Mouse (Mus musculus) forebrain, embryonic 14.5 days (tissue): ENCODE results near the gene Sh3rf1. TPM values are rescaled to one million over a fixed set of nuclear protein-coding genes. Genes with fewer than 3 reads are reported as not detected.

Source experiments
- ATAC-seq: fragments of 200-750 bp; cut with Nextera tagmentation; 2 replicates; pipeline ENCODE4 v1.8.0; 2017; ENCODE audit warnings: mild to moderate bottlenecking, moderate library complexity
- DNase-seq: peaks from one replicate; pipeline ENCODE4 v3.0.0-alpha.2; 2015; ENCODE audit warnings: low spot score
- H3K27ac ChIP-seq: fragments of 300-500 bp; sonication (generic); 2 replicates; pipeline ENCODE4 v1.5.1; 2014; ENCODE audit warnings: low read depth, mild to moderate bottlenecking, control low read depth, low read length, moderate library complexity
- H3K27me3 ChIP-seq: fragments of 300-500 bp; sonication (generic); replicated peaks from 2 replicates; pipeline ENCODE4 v1.6.1; 2014; ENCODE audit warnings: low read length, control low read depth, mixed read lengths; ENCODE audit not compliant: control insufficient read depth, insufficient read depth
- H3K36me3 ChIP-seq: fragments of 300-500 bp; sonication (generic); 2 replicates; pipeline ENCODE4 v1.6.1; 2014; ENCODE audit warnings: low read length, control low read depth; ENCODE audit not compliant: control insufficient read depth, insufficient read depth
- H3K4me1 ChIP-seq: fragments of 300-500 bp; sonication (generic); 2 replicates; pipeline ENCODE4 v1.6.1; 2014; ENCODE audit warnings: antibody characterized with exemption, low read length, control low read depth; ENCODE audit not compliant: control insufficient read depth, insufficient read depth
- H3K4me2 ChIP-seq: fragments of 300-500 bp; sonication (generic); 2 replicates; pipeline ENCODE4 v1.6.1; 2014; ENCODE audit warnings: mild to moderate bottlenecking, control low read depth, low read length
- H3K4me3 ChIP-seq: fragments of 300-500 bp; sonication (generic); 2 replicates; pipeline ENCODE4 v1.5.1; 2014; ENCODE audit warnings: low read depth, low read length, control low read depth
- H3K9ac ChIP-seq: fragments of 300-500 bp; sonication (generic); 2 replicates; pipeline ENCODE4 v1.6.1; 2014; ENCODE audit warnings: mild to moderate bottlenecking, low read length, control low read depth, moderate library complexity
- H3K9me3 ChIP-seq: fragments of 300-500 bp; sonication (generic); replicated peaks from 2 replicates; pipeline ENCODE4 v1.6.1; 2016; ENCODE audit warnings: low read length, control low read depth, mixed read lengths; ENCODE audit not compliant: control insufficient read depth
- WGBS: fragments of 180-500 bp; shearing (Covaris S2); extraction: QIAGEN DNeasy Blood & Tissue Kit; methylation state at CpG from one replicate; pipeline ENCODE4 v1.1.7; 2014; 5-methylcytosine and 5-hydroxymethylcytosine counted together
- polyA plus RNA-seq: library from polyadenylated mRNA; unstranded; fragments of >200 nt; fragmentation: Nextera tagmentation; extraction: Ambion mirVana; gene quantifications from 2 replicates; pipeline ENCODE4 v1.2.1, GENCODE M21; 2014

The Sh3rf1 gene
- polyA plus RNA-seq, 1 experiment from 2014 or later, result 27.1 TPM

DNA sequence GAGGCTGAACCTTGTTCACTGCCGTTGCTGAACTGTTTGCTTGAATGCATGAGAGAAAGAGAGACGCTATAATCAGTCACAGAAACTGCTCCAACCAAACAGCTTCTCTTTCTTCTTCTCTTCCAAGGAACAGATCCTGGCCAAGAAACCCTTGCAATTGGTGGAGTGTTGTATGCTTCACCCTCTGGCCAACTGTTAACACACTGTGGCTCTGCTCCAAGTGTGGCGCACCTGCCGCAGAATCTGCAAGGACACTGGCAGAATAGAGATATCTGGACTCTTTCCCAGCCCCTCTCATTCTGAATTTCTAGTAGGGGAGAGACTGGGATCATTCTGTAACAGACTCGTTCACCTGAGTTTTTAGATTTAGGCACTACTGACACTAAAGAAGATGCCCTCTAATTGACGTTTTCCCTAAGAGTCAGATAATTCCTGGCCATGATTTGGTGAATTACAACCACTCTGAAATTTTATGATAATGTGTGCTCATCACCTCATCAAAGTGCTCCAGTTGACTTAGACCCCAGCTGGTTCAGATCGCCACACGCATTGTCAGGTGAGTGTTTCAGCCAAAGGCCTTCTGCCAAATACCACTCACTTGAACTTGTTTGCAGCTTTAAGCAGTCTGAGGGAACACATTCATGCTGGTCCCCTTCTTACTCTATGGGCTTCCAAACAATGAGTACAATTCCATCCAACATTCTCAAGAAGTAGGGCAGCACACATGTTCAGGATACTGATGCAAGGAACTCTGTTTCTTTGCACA is 204.4 kb downstream of the Sh3rf1 start:
- Histone ChIP-seq H3K4me2 (no peak overlapping the region), H3K9ac (no peak overlapping the region), H3K36me3 (no peaks in the 10 kb centered on the region), H3K4me3 (no peak overlapping the region), H3K4me1 (no peaks in the 10 kb centered on the region; the same call in 1 of the 2 replicates), H3K9me3 (no peaks in the 10 kb centered on the region), H3K27me3 (no peaks in the 10 kb centered on the region), H3K27ac (no peak overlapping the region)
- ATAC-seq, result peak; percentile 48; the same call in 1 of the 2 replicates
- DNase-seq, result peak; percentile 50
- WGBS, result 59% methylated on average over 8 of the region's 8 CpGs

DNA sequence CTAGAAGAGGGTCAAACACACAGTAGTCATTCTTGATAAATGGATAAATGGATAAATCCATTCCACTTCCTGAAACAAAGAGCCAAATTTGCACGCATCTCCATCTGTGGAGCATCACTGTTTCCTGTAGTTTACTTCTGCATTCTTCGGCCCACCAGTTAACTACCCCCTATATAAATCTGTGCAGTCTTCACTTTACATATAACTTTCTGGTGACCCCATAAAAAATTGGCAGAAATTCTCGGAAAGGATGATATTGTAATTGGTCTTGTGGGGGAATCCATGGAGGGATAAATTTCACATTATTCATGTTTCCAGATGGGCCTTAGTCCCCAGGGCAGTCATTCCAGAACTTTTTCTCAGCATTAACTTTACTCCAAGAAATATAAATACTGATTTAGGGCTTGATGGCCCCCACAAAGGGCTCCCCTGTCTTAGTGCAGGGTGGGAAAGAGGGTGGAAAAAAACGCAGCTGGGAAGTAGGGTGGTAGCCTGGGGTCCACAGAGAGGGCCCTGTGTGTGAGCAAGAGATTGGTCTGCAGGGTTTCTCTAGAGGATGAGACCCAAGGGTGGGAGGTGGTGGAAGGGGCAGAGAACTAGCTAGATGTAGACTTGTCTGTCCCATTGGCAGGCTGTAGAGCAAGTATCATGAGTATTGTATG is 205.3 kb downstream of the Sh3rf1 start:
- Histone ChIP-seq H3K9me3 (no peaks in the 10 kb centered on the region), H3K9ac (no peak overlapping the region), H3K4me3 (no peak overlapping the region), H3K27me3 (no peaks in the 10 kb centered on the region), H3K4me2 (no peak overlapping the region), H3K4me1 (no peaks in the 10 kb centered on the region; the same call in 1 of the 2 replicates), H3K36me3 (no peaks in the 10 kb centered on the region), H3K27ac (no peak overlapping the region)
- ATAC-seq (no peak), DNase-seq (no peak)
- 91% methylated on average over 4 of the region's 4 CpGs for WGBS

- Histone ChIP-seq H3K4me1 (0 out of 2 replicates have a peak, but pooled peaks cover 5% of the 10 kb centered on the region), H3K27ac (no peak overlapping the region), H3K4me3 (no peak overlapping the region), H3K36me3 (no peaks in the 10 kb centered on the region), H3K9ac (no peak overlapping the region), H3K4me2 (no peak overlapping the region), H3K9me3 (no peaks in the 10 kb centered on the region), H3K27me3 (no peaks in the 10 kb centered on the region)
- ATAC-seq (no peak), DNase-seq (no peak)
- WGBS, result 92% methylated on average over 5 of the region's 5 CpGs
These were observed 211.8 kb downstream of the Sh3rf1 start for GRCm38 (mm10) chr8:61435481-61435880.

- Histone ChIP-seq H3K4me3 (no peak overlapping the region), H3K4me2 (no peak overlapping the region), H3K36me3 (no peaks in the 10 kb centered on the region), H3K27ac (no peak overlapping the region), H3K4me1 (0 out of 2 replicates have a peak, but pooled peaks cover 5% of the 10 kb centered on the region), H3K9ac (no peak overlapping the region), H3K27me3 (no peaks in the 10 kb centered on the region), H3K9me3 (no peaks in the 10 kb centered on the region)
- DNase-seq, result no peak
- 72% methylated on average over 3 of the region's 3 CpGs for WGBS
- no peak for ATAC-seq
These were observed 212.5 kb downstream of the Sh3rf1 start for GRCm38 (mm10) chr8:61436147-61436546.

GRCm38 (mm10) chr8:61436586-61437304 is 213.1 kb downstream of the Sh3rf1 start:
- no peak overlapping the region for H3K4me2 ChIP-seq
- no peak for DNase-seq
- no peak overlapping the region for H3K27ac ChIP-seq
- H3K4me3 ChIP-seq, result no peak overlapping the region
- H3K4me1 ChIP-seq, result 0 out of 2 replicates have a peak, but pooled peaks cover 5% of the 10 kb centered on the region
- ATAC-seq, result no peak
- no peaks in the 10 kb centered on the region for H3K27me3 ChIP-seq
- H3K9ac ChIP-seq, result no peak overlapping the region
- no peaks in the 10 kb centered on the region for H3K36me3 ChIP-seq
- H3K9me3 ChIP-seq, result no peaks in the 10 kb centered on the region
- 49% methylated on average over 9 of the region's 9 CpGs for WGBS

DNA sequence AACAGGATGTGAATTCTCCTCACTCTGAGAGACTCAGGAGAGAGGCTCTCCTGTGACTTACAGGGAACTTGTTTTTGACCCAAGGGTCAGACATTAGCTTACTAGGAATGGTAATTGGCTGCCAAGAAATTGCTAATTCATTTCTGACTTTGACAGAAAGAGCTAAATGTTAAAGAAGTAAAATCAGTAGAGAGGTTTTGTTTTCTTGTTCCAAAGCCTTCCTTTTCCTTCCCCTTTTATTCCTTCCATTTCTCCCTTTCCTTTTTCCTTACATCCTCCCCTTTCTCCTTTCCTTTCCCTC is 213.6 kb downstream of the Sh3rf1 start:
- no peak overlapping the region for H3K27ac ChIP-seq
- DNase-seq (no peak), ATAC-seq (no peak)
- H3K27me3 ChIP-seq, result no peaks in the 10 kb centered on the region
- no peak overlapping the region for H3K9ac ChIP-seq
- no peaks in the 10 kb centered on the region for H3K36me3 ChIP-seq
- no peak overlapping the region for H3K4me2 ChIP-seq
- H3K9me3 ChIP-seq, result no peaks in the 10 kb centered on the region
- H3K4me3 ChIP-seq, result no peak overlapping the region
- 0 out of 2 replicates have a peak, but pooled peaks cover 5% of the 10 kb centered on the region for H3K4me1 ChIP-seq

- DNase-seq, result no peak
- no peak overlapping the region for H3K4me3 ChIP-seq
- no peaks in the 10 kb centered on the region for H3K27me3 ChIP-seq
- no peaks in the 10 kb centered on the region for H3K9me3 ChIP-seq
- ATAC-seq, result no peak
- H3K9ac ChIP-seq, result no peak overlapping the region
- no peak overlapping the region for H3K27ac ChIP-seq
- peaks cover 7% of the 10 kb centered on the region; the same call in 1 of the 2 replicates for H3K4me1 ChIP-seq
- H3K4me2 ChIP-seq, result no peak overlapping the region
- no peaks in the 10 kb centered on the region for H3K36me3 ChIP-seq
- WGBS, result 57% methylated on average over 3 of the region's 3 CpGs
These were observed 219.3 kb downstream of the Sh3rf1 start for GRCm38 (mm10) chr8:61442988-61443387.

DNA sequence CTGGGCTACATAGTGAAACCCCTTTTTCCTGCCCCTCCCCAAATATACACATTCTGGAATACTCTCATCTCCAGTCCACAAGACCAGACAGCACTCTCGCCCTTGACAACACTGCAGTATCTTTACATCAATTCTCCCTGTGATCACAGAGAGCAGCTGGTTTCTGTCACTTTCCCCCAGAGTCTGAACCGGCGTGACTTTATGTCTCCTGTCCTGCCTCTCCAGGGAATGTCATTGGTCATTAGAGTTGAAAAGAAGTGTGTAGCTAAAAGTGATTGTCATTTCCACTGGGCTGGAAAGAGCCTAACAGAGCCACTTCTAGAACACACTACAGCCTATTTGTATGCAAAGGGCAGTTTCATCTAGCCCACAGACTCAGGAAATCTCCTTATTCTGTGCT is 220.7 kb downstream of the Sh3rf1 start:
- no peaks in the 10 kb centered on the region for H3K9me3 ChIP-seq
- no peaks in the 10 kb centered on the region for H3K27me3 ChIP-seq
- H3K4me1 ChIP-seq, result peaks cover 7% of the 10 kb centered on the region; the same call in 1 of the 2 replicates
- no peak overlapping the region for H3K4me3 ChIP-seq
- H3K36me3 ChIP-seq, result no peaks in the 10 kb centered on the region
- H3K4me2 ChIP-seq, result no peak overlapping the region
- H3K9ac ChIP-seq, result no peak overlapping the region
- DNase-seq, result no peak
- WGBS, result 59% methylated on average over 3 of the region's 3 CpGs
- H3K27ac ChIP-seq, result no peak overlapping the region
- no peak for ATAC-seq
